Mouse (Mus musculus): Measurements from ENCODE around the gene Rspry1. TPM values are rescaled to one million over a fixed set of nuclear protein-coding genes. Genes with fewer than 3 reads are reported as not detected.

The Rspry1 gene
- polyA plus RNA-seq, 1 experiment from 2014 or later: 15.2 TPM

GRCm38 (mm10) chr8:94695341-94695993 lies 93.7 kb downstream of the Rspry1 start:
- Histone ChIP-seq H3K9ac (ENCODE audit: low read length) (peak overlapping the region; percentile 61), H3K27me3 (ENCODE audit: control insufficient read depth, insufficient read depth, low read length) (peaks cover 2% of the 10 kb centered on the region; the same call in 1 of the 2 replicates), H3K4me1 (replicated peaks; ENCODE audit: control insufficient read depth, insufficient read depth) (no peaks in the 10 kb centered on the region), H3K4me3 (ENCODE audit: low read depth, low read length) (peak overlapping the region; percentile 46), H3K4me2 (replicated peaks; ENCODE audit: low read depth) (peak overlapping the region; percentile 78), H3K36me3 (ENCODE audit: control insufficient read depth, insufficient read depth, low read length) (no peaks in the 10 kb centered on the region; the same call in 1 of the 2 replicates), H3K27ac (replicated peaks) (peak overlapping the region; percentile 45; the same call in 1 of the 2 replicates), H3K9me3 (ENCODE audit: control insufficient read depth, low read length) (no peaks in the 10 kb centered on the region)
- ATAC-seq (ENCODE audit: low FRiP score, low TSS enrichment): peak; percentile 65
- DNase-seq (ENCODE audit: low spot score): peak; percentile 49
- 2% methylated on average over 31 of the region's 31 CpGs for WGBS
- TF ChIP-seq EP300 (optimal IDR thresholded peaks at IDR 0.05) (no peak), CTCF (IDR thresholded peaks at IDR 0.05; ENCODE audit: low read depth) (no peak)

- H3K4me3 ChIP-seq (ENCODE audit: low read depth, low read length): peak within 1 kb of the TSS; percentile 46
- H3K4me2 ChIP-seq (replicated peaks; ENCODE audit: low read depth): peak within 1 kb of the TSS; percentile 78
- peak within 1 kb of the TSS; percentile 45; the same call in 1 of the 2 replicates for H3K27ac ChIP-seq (replicated peaks)
- H3K9me3 ChIP-seq (ENCODE audit: control insufficient read depth, low read length): no peaks in the 10 kb centered on the region
- WGBS: 1% methylated on average over 38 of the region's 41 CpGs
- H3K27me3 ChIP-seq (ENCODE audit: control insufficient read depth, insufficient read depth, low read length): peaks cover 2% of the 10 kb centered on the region; the same call in 1 of the 2 replicates
- no peaks in the 10 kb centered on the region; the same call in 1 of the 2 replicates for H3K36me3 ChIP-seq (ENCODE audit: control insufficient read depth, insufficient read depth, low read length)
- no peaks in the 10 kb centered on the region for H3K4me1 ChIP-seq (replicated peaks; ENCODE audit: control insufficient read depth, insufficient read depth)
- DNase-seq (ENCODE audit: low spot score): peak; percentile 89
- ATAC-seq (ENCODE audit: low FRiP score, low TSS enrichment): peak; percentile 76
- TF ChIP-seq CTCF (IDR thresholded peaks at IDR 0.05; ENCODE audit: low read depth) (no peak), EP300 (optimal IDR thresholded peaks at IDR 0.05) (no peak)
- peak within 1 kb of the TSS; percentile 61 for H3K9ac ChIP-seq (ENCODE audit: low read length)
These were observed 94.3 kb downstream of the Rspry1 start, which contains the start of gene Pllp for GRCm38 (mm10) chr8:94695994-94696384. Gene Pllp (minus strand): TSS chr8:94696278.

- Histone ChIP-seq H3K9ac (ENCODE audit: low read length) (no peak overlapping the region), H3K27me3 (ENCODE audit: control insufficient read depth, insufficient read depth, low read length) (peaks cover 2% of the 10 kb centered on the region; the same call in 1 of the 2 replicates), H3K4me1 (replicated peaks; ENCODE audit: control insufficient read depth, insufficient read depth) (no peaks in the 10 kb centered on the region), H3K9me3 (ENCODE audit: control insufficient read depth, low read length) (no peaks in the 10 kb centered on the region), H3K4me3 (ENCODE audit: low read depth, low read length) (no peak overlapping the region), H3K27ac (replicated peaks) (no peak overlapping the region), H3K4me2 (replicated peaks; ENCODE audit: low read depth) (peak overlapping the region; percentile 78; the same call in 1 of the 2 replicates), H3K36me3 (ENCODE audit: control insufficient read depth, insufficient read depth, low read length) (no peaks in the 10 kb centered on the region; the same call in 1 of the 2 replicates)
- ATAC-seq (ENCODE audit: low FRiP score, low TSS enrichment): no peak
- TF ChIP-seq CTCF (IDR thresholded peaks at IDR 0.05; ENCODE audit: low read depth) (no peak), EP300 (optimal IDR thresholded peaks at IDR 0.05) (no peak)
- DNase-seq (ENCODE audit: low spot score): no peak
- 55% methylated on average over 3 of the region's 3 CpGs for WGBS
These were observed 94.8 kb downstream of the Rspry1 start for GRCm38 (mm10) chr8:94696566-94696965.

- Histone ChIP-seq H3K4me3 (ENCODE audit: low read depth, low read length) (no peak overlapping the region), H3K27me3 (ENCODE audit: control insufficient read depth, insufficient read depth, low read length) (peaks cover 2% of the 10 kb centered on the region; the same call in 1 of the 2 replicates), H3K9me3 (ENCODE audit: control insufficient read depth, low read length) (no peaks in the 10 kb centered on the region), H3K4me2 (replicated peaks; ENCODE audit: low read depth) (no peak overlapping the region), H3K4me1 (replicated peaks; ENCODE audit: control insufficient read depth, insufficient read depth) (no peaks in the 10 kb centered on the region), H3K36me3 (ENCODE audit: control insufficient read depth, insufficient read depth, low read length) (no peaks in the 10 kb centered on the region; the same call in 1 of the 2 replicates), H3K9ac (ENCODE audit: low read length) (no peak overlapping the region), H3K27ac (replicated peaks) (no peak overlapping the region)
- DNase-seq (ENCODE audit: low spot score) (no peak), ATAC-seq (ENCODE audit: low FRiP score, low TSS enrichment) (no peak)
- 81% methylated on average over 6 of the region's 6 CpGs for WGBS
- TF ChIP-seq EP300 (optimal IDR thresholded peaks at IDR 0.05) (no peak), CTCF (IDR thresholded peaks at IDR 0.05; ENCODE audit: low read depth) (no peak)
These were observed 96.2 kb downstream of the Rspry1 start for GRCm38 (mm10) chr8:94697956-94698355.

- 66% methylated on average over 16 of the region's 16 CpGs for WGBS
- H3K9me3 ChIP-seq (ENCODE audit: control insufficient read depth, low read length): no peaks in the 10 kb centered on the region
- peak; percentile 10 for DNase-seq (ENCODE audit: low spot score)
These were observed 97.6 kb downstream of the Rspry1 start for GRCm38 (mm10) chr8:94699366-94699765.

GRCm38 (mm10) chr8:94700421-94700935 lies 98.7 kb downstream of the Rspry1 start:
- ATAC-seq (ENCODE audit: low FRiP score, low TSS enrichment) (no peak), DNase-seq (ENCODE audit: low spot score) (no peak)
- Histone ChIP-seq H3K4me1 (replicated peaks; ENCODE audit: control insufficient read depth, insufficient read depth) (no peaks in the 10 kb centered on the region), H3K27ac (replicated peaks) (no peak overlapping the region), H3K36me3 (ENCODE audit: control insufficient read depth, insufficient read depth, low read length) (no peaks in the 10 kb centered on the region), H3K9ac (ENCODE audit: low read length) (no peak overlapping the region), H3K4me3 (ENCODE audit: low read depth, low read length) (no peak overlapping the region), H3K9me3 (ENCODE audit: control insufficient read depth, low read length) (no peaks in the 10 kb centered on the region), H3K4me2 (replicated peaks; ENCODE audit: low read depth) (no peak overlapping the region), H3K27me3 (ENCODE audit: control insufficient read depth, insufficient read depth, low read length) (peaks cover 2% of the 10 kb centered on the region; the same call in 1 of the 2 replicates)
- WGBS: 75% methylated on average over 4 of the region's 4 CpGs
- TF ChIP-seq CTCF (IDR thresholded peaks at IDR 0.05; ENCODE audit: low read depth) (no peak), EP300 (optimal IDR thresholded peaks at IDR 0.05) (no peak)

More at GRCm38 (mm10) chr8:94699366-94699765, 97.6 kb downstream of the Rspry1 start:
- no peak for ATAC-seq (ENCODE audit: low FRiP score, low TSS enrichment)
- no peak overlapping the region for H3K9ac ChIP-seq (ENCODE audit: low read length)
- no peaks in the 10 kb centered on the region for H3K4me1 ChIP-seq (replicated peaks; ENCODE audit: control insufficient read depth, insufficient read depth)
- H3K27ac ChIP-seq (replicated peaks): no peak overlapping the region
- no peak for TF ChIP-seq CTCF (IDR thresholded peaks at IDR 0.05; ENCODE audit: low read depth)
- no peak for TF ChIP-seq EP300 (optimal IDR thresholded peaks at IDR 0.05)
- no peaks in the 10 kb centered on the region; the same call in 1 of the 2 replicates for H3K36me3 ChIP-seq (ENCODE audit: control insufficient read depth, insufficient read depth, low read length)
- no peak overlapping the region for H3K4me2 ChIP-seq (replicated peaks; ENCODE audit: low read depth)
- no peak overlapping the region for H3K4me3 ChIP-seq (ENCODE audit: low read depth, low read length)
- peaks cover 2% of the 10 kb centered on the region; the same call in 1 of the 2 replicates for H3K27me3 ChIP-seq (ENCODE audit: control insufficient read depth, insufficient read depth, low read length)

Measured in stomach, postnatal 0 days (tissue).